8 mouse cellular contexts compared by ENCODE assay signal in the genomic region with DNA sequence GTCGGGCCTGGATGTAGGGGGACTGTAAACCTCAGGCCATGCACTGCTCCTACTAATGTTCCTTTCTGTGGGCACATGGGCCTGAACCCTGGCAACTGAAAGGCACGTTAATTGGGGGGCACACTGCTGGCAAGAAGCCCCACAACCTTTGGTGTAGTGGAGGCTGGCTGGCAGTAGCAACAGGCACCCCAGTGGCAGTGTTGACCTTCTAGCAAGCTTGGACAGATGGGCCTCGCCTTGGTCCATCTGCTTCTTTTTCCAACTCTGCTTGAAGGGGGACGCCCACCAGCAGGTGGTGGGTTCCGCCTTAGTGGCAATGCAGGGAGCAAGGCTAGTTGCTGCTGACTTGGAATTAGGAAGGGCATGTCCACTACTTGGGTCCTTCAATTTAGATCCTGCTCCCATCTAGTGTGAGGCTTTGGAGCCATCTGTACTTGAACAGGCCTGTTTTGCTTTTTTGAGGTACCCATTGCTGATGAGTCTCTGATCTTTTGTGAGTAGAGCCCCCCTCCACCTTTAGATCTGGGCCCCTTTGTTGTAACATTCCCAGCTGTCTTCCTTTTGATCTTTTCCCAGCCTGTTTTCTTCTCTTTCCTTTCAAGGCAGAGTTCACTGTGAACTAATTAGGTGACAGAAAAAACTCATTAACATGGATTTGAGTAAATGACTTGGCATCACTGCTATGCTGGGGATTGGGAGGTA. TPM values are rescaled to one million over a fixed set of nuclear protein-coding genes. Genes with fewer than 3 reads are reported as not detected.
DNase-seq lines count a peak whose midpoint lies in the region; ATAC-seq and TF ChIP-seq lines count a peak whose summit lies in the region.

No protein-coding gene starts in this region.

- H3K4me2 ChIP-seq in liver, embryonic 12.5 days, result peak overlapping the region; percentile 99

- DNase-seq in layer of hippocampus, adult 2 months (ENCODE audit: low spot score in 2 of 2), result no peak
- no peak for DNase-seq in layer of hippocampus, adult 9-10 months (ENCODE audit: low spot score)
- peak; percentile 92 for DNase-seq in brain, adult 2 months (ENCODE audit: low read depth, low spot score)
- no peak for DNase-seq in adipocyte (ENCODE audit: low spot score)
- no peak for DNase-seq in kidney, postnatal 10 days

- peak overlapping the region; percentile 91 for H3K4me3 ChIP-seq in layer of hippocampus, adult 2 months
- H3K4me3 ChIP-seq in embryonic fibroblast, embryonic 13.5 days (ENCODE audit: insufficient read depth, low read length), result peak overlapping the region; percentile 62
- H3K4me3 ChIP-seq in liver, embryonic 12.5 days, result peak overlapping the region; percentile 85

- H3K36me3 ChIP-seq in liver, embryonic 12.5 days, result peaks cover 33% of the 10 kb centered on the region

- TF ChIP-seq CTCF in layer of hippocampus, adult 2 months (conservative IDR thresholded peaks at IDR 0.05), result no peak
- TF ChIP-seq CTCF in embryonic fibroblast, embryonic 13.5 days (IDR thresholded peaks at IDR 0.05; ENCODE audit: borderline replicate concordance, insufficient read depth, low read length), result no peak

- H3K27ac ChIP-seq in layer of hippocampus, adult 2 months, result peak overlapping the region; percentile 94
- no peak overlapping the region for H3K27ac ChIP-seq in embryonic fibroblast, embryonic 13.5 days (ENCODE audit: insufficient read depth, low read length)
- H3K27ac ChIP-seq in liver, embryonic 12.5 days, result peak overlapping the region; percentile 98

- no peaks in the 10 kb centered on the region for H3K9me3 ChIP-seq in liver, embryonic 12.5 days (replicated peaks)

- no peak for TF ChIP-seq POLR2A in embryonic fibroblast, embryonic 13.5 days (IDR thresholded peaks at IDR 0.05; ENCODE audit: low read depth, low read length)

- 33% methylated on average over 5 of the region's 5 CpGs for WGBS in liver, embryonic 12.5 days (ENCODE audit: insufficient replicate concordance)

- peaks cover 11% of the 10 kb centered on the region for H3K4me1 ChIP-seq in embryonic fibroblast, embryonic 13.5 days (ENCODE audit: control insufficient read depth, insufficient read depth, low read length)
- H3K4me1 ChIP-seq in liver, embryonic 12.5 days, result peaks cover 57% of the 10 kb centered on the region

- H3K9ac ChIP-seq in liver, embryonic 12.5 days, result peak overlapping the region; percentile 95

- ATAC-seq in liver, embryonic 12.5 days, result no peak
- ATAC-seq in megakaryocyte-erythroid progenitor cell, adult 5-6 weeks (replicated peaks; ENCODE audit: low FRiP score, low TSS enrichment, poor library complexity, severe bottlenecking), result no peak

- no peaks in the 10 kb centered on the region for H3K27me3 ChIP-seq in liver, embryonic 12.5 days (replicated peaks)

RNA-seq across cellular contexts. Expression of a gene that starts 1.5 kb away (rescaled TPM):
- total RNA-seq in layer of hippocampus, adult 2 months (2021), result 100 to 1,000 TPM; 651 to 655 TPM
- 31.2 and 38.7 TPM in 2 replicates for polyA plus RNA-seq in embryonic fibroblast, embryonic 13.5 days (2011; ENCODE audit: insufficient read length, low read depth, missing spikeins)
- 25.5 and 26.5 TPM in 2 replicates for polyA plus RNA-seq in liver, embryonic 12.5 days (2016; fragmentation: Nextera tagmentation; extraction: Ambion mirVana)
- 36.5 and 53.3 TPM in 2 replicates for total RNA-seq in megakaryocyte-erythroid progenitor cell, adult 5-6 weeks (2014; fragmentation: Nextera tagmentation)
- total RNA-seq in megakaryocyte-erythroid progenitor cell, adult 5-6 weeks (2017), result 21.7 and 33.3 TPM in 2 replicates

RNA-seq across cellular contexts. Expression of a gene that starts 5.8 kb away (rescaled TPM):
- total RNA-seq in layer of hippocampus, adult 2 months (2021), result 10 to 100 TPM; 22.2 to 22.5 TPM
- polyA plus RNA-seq in embryonic fibroblast, embryonic 13.5 days (2011; ENCODE audit: insufficient read length, low read depth, missing spikeins), result 5.9 and 9.8 TPM in 2 replicates
- polyA plus RNA-seq in liver, embryonic 12.5 days (2016; fragmentation: Nextera tagmentation; extraction: Ambion mirVana), result 6.7 and 7.2 TPM in 2 replicates
- 10.5 and 11.4 TPM in 2 replicates for total RNA-seq in megakaryocyte-erythroid progenitor cell, adult 5-6 weeks (2014; fragmentation: Nextera tagmentation)
- 5.6 and 6.2 TPM in 2 replicates for total RNA-seq in megakaryocyte-erythroid progenitor cell, adult 5-6 weeks (2017)

RNA-seq across cellular contexts. Expression of a gene that starts 8.3 kb away (rescaled TPM):
- 100 to 1,000 TPM; 127 to 130 TPM for total RNA-seq in layer of hippocampus, adult 2 months (2021)
- 63.3 and 91.1 TPM in 2 replicates for polyA plus RNA-seq in embryonic fibroblast, embryonic 13.5 days (2011; ENCODE audit: insufficient read length, low read depth, missing spikeins)
- polyA plus RNA-seq in liver, embryonic 12.5 days (2016; fragmentation: Nextera tagmentation; extraction: Ambion mirVana), result 72.4 and 78.0 TPM in 2 replicates
- total RNA-seq in megakaryocyte-erythroid progenitor cell, adult 5-6 weeks (2014; fragmentation: Nextera tagmentation), result 101 and 135 TPM in 2 replicates
- 14.1 and 30.4 TPM in 2 replicates for total RNA-seq in megakaryocyte-erythroid progenitor cell, adult 5-6 weeks (2017)

RNA-seq across cellular contexts. Expression of a gene that starts 29.8 kb away (rescaled TPM):
- 10 to 100 TPM; 32.5 to 37.6 TPM for total RNA-seq in layer of hippocampus, adult 2 months (2021)
- 59.0 and 69.3 TPM in 2 replicates for polyA plus RNA-seq in embryonic fibroblast, embryonic 13.5 days (2011; ENCODE audit: insufficient read length, low read depth, missing spikeins)
- 16.2 and 16.6 TPM in 2 replicates for polyA plus RNA-seq in liver, embryonic 12.5 days (2016; fragmentation: Nextera tagmentation; extraction: Ambion mirVana)
- total RNA-seq in megakaryocyte-erythroid progenitor cell, adult 5-6 weeks (2014; fragmentation: Nextera tagmentation), result 22.8 and 24.7 TPM in 2 replicates
- total RNA-seq in megakaryocyte-erythroid progenitor cell, adult 5-6 weeks (2017), result 15.5 and 16.4 TPM in 2 replicates

RNA-seq across cellular contexts. Expression of a gene that starts 30.1 kb away (rescaled TPM):
- total RNA-seq in layer of hippocampus, adult 2 months (2021), result 100 to 1,000 TPM; 118 to 136 TPM
- 70.7 and 76.7 TPM in 2 replicates for polyA plus RNA-seq in embryonic fibroblast, embryonic 13.5 days (2011; ENCODE audit: insufficient read length, low read depth, missing spikeins)
- polyA plus RNA-seq in liver, embryonic 12.5 days (2016; fragmentation: Nextera tagmentation; extraction: Ambion mirVana), result 13.0 and 14.1 TPM in 2 replicates
- total RNA-seq in megakaryocyte-erythroid progenitor cell, adult 5-6 weeks (2014; fragmentation: Nextera tagmentation), result 25.5 and 31.7 TPM in 2 replicates
- 15.0 and 26.5 TPM in 2 replicates for total RNA-seq in megakaryocyte-erythroid progenitor cell, adult 5-6 weeks (2017)

Comparison
In these comparisons a context has a peak if more than half of its experiments do, and no peak if none do; other contexts are left out.
1. RNA of a gene that starts 1.5 kb away (total RNA-seq): 651 to 655 TPM in layer of hippocampus, adult 2 months; 21.7 to 53.3 TPM in megakaryocyte-erythroid progenitor cell, adult 5-6 weeks; every median in the first group is over 10 times any median in the second.
2. Peak in every context shown above with its lines, with median percentiles within 50 percentile points of each other: H3K4me3 ChIP-seq.